Mouse (Mus musculus) heart, adult 2 months (tissue): ENCODE measurements around the gene Gxylt1.

Source experiments
- CTCF ChIP-seq: fragments of 200-600 bp; IDR thresholded peaks from 2 replicates; pipeline ENCODE4 v1.8.1; 2022; ENCODE audit warnings: antibody characterized with exemption, mild to moderate bottlenecking, moderate library complexity
- POLR2A ChIP-seq: fragments of 200-500 bp; IDR thresholded peaks from 2 replicates; pipeline ENCODE4 v1.6.1; 2011; ENCODE audit warnings: mild to moderate bottlenecking, low read depth, low read length, control low read depth; ENCODE audit not compliant: insufficient read depth

- TF ChIP-seq CTCF = no peak
- TF ChIP-seq POLR2A = no peak
These were observed 11.4 kb downstream of the Gxylt1 start for GRCm38 (mm10) chr15:93263566-93263965.
